Mouse (Mus musculus): ENCODE measurements around the gene Nsun6.

DNA sequence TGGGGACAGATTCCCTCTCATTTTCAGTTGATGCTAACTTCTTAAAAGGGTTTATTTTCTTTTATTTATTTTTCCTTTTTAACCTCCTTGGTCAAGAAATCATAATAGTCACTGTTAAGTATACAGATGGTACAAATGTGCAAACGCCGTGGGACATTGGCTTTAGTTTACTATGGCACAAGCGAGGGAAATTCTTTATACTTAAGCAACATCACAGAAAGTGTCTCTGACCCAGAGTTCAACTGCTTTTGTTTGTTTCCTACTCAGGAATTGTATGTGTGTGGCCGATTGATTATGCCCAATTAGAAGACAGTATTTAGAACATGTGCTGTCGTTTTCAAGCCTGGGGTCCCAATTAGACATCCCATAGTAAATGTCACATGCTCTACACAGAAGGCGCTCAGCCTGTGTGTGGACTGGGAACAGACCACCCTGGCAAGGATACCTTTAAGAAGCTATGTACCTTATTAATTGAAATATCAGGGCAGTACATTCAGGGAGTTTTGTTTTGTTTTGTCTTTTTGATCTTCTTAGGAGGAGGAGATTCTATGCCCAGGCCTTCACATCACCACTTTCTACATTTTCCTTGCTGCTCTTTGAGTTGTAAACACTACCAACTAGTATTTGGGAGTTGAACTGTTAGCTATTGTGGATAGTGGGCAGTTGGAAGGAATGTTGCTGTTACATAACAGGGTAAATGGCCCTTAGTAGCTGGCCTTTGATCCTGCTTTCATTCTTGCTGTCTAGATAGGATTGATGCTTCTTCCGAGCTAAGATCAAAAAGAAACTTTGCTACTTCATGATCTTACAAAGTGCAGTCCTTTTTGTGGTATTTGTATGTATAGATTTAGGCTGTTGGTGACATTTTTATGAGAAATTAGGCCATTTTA is 9.8 kb upstream of the Nsun6 start:
- TF ChIP-seq CTCF (IDR thresholded peaks at IDR 0.05; ENCODE audit: control insufficient read depth, insufficient read depth, low read length) (no peak), POLR2A (IDR thresholded peaks at IDR 0.05; ENCODE audit: borderline replicate concordance, control insufficient read depth, low read depth, low read length) (no peak)

Measured in bone marrow, adult 2 months (tissue).